In the genomic region with DNA sequence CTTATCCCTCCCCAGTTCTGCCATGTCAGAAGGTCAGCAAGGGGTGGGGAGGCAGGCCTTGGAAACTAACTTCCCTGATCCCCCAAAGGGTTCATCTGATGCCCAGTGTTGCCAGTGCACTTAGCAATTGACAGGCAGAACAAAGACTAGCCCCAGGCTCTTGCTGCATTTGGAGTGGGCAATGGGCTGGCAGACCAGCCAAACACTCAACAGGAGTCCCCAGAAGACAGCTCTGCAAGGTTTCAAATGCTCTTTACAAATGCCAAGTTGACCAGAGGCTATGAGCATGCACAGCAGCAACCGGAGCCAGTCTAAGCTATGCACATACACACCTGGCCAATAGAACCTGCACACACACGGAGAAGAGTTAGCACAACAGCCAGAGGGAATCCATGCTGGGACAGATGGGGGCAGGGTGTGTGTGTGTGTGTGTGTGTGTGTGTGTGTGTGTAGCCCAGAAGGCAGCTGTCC, we compare ENCODE assay signal across 8 mouse cellular contexts. TPM values are rescaled to one million over a fixed set of nuclear protein-coding genes. Genes with fewer than 3 reads are reported as not detected.
DNase-seq lines count a peak whose midpoint lies in the region; ATAC-seq lines count a peak whose summit lies in the region.
"Had no signal": no experiment of that assay in that cellular context is flagged by ENCODE, and none has a peak within 500 bp of the region (broad histone marks: within the 10 kb centered on the region; RNA-seq: fewer than 3 reads in every experiment).

No protein-coding gene starts in this region.

- H3K4me2 ChIP-seq in heart, embryonic 16.5 days (ENCODE audit: low read depth, low read length): no peak overlapping the region
- no peak overlapping the region for H3K4me2 ChIP-seq in kidney, embryonic 16.5 days (replicated peaks; ENCODE audit: low read depth, low read length)

- intact Hi-C loops in heart, postnatal 10 days (cut with DNase I): no loop called here

- no peaks in the 10 kb centered on the region for H3K36me3 ChIP-seq in heart, embryonic 16.5 days (ENCODE audit: control insufficient read depth, insufficient read depth)
- H3K36me3 ChIP-seq in kidney, embryonic 16.5 days (ENCODE audit: insufficient read depth, low read length): no peaks in the 10 kb centered on the region

- no peaks in the 10 kb centered on the region for H3K27me3 ChIP-seq in heart, embryonic 16.5 days (ENCODE audit: control insufficient read depth, insufficient read depth, low read length)
- H3K27me3 ChIP-seq in kidney, embryonic 16.5 days (ENCODE audit: insufficient read depth, low read length): no peaks in the 10 kb centered on the region

- no peak for DNase-seq in heart, postnatal 10 days
- DNase-seq in Muller cell, postnatal 12 days (ENCODE audit: inconsistent ontology term): peak; percentile 27
- DNase-seq in cerebellum, adult 9-10 months: peak; percentile 38
- DNase-seq in spleen, postnatal 36 days (ENCODE audit: low spot score in 2 of 2): no peak
- no peak for DNase-seq in thymus, postnatal 4 days

- WGBS in heart, embryonic 16.5 days: 78% methylated on average over 2 of the region's 2 CpGs
- WGBS in kidney, embryonic 16.5 days: 72% methylated on average over 2 of the region's 2 CpGs

- peak overlapping the region; percentile 87 for H3K27ac ChIP-seq in heart, embryonic 16.5 days (ENCODE audit: low read length)
- peak overlapping the region; percentile 70; the same call in 1 of the 2 replicates for H3K27ac ChIP-seq in kidney, embryonic 16.5 days (ENCODE audit: low read length)

- no peak for ATAC-seq in heart, embryonic 16.5 days (replicated peaks; ENCODE audit: extremely low read depth, insufficient read depth, low FRiP score)
- ATAC-seq in kidney, embryonic 16.5 days (ENCODE audit: low FRiP score, low TSS enrichment): 0 out of 2 replicates have a peak, but pooled peaks have one; percentile 10

- no peaks in the 10 kb centered on the region for H3K9me3 ChIP-seq in heart, embryonic 16.5 days (replicated peaks; ENCODE audit: control insufficient read depth, low read length)
- H3K9me3 ChIP-seq in kidney, embryonic 16.5 days (ENCODE audit: low read length): no peaks in the 10 kb centered on the region

- peak overlapping the region; percentile 36; the same call in 1 of the 2 replicates for H3K9ac ChIP-seq in heart, embryonic 16.5 days (ENCODE audit: low read length)
- no peak overlapping the region for H3K9ac ChIP-seq in kidney, embryonic 16.5 days (replicated peaks; ENCODE audit: low read length)

- H3K4me3 ChIP-seq in heart, embryonic 16.5 days (ENCODE audit: low read length): no peak overlapping the region
- H3K4me3 ChIP-seq in kidney, embryonic 16.5 days (ENCODE audit: low read length): no peak overlapping the region
- H3K4me3 ChIP-seq: myocyte had no signal

- H3K4me1 ChIP-seq in heart, embryonic 16.5 days (ENCODE audit: control insufficient read depth, insufficient read depth, low read length): peaks cover 27% of the 10 kb centered on the region
- H3K4me1 ChIP-seq in kidney, embryonic 16.5 days (ENCODE audit: insufficient read depth, low read length): peaks cover 17% of the 10 kb centered on the region

RNA-seq across cellular contexts. Expression of gene Mgat4a, which starts 27.8 kb away (rescaled TPM):
- 5.0 and 5.3 TPM in 2 replicates for polyA plus RNA-seq in heart, embryonic 16.5 days (2015; fragmentation: Nextera tagmentation; extraction: Ambion mirVana)
- total RNA-seq in heart, postnatal 10 days (2021): 10 to 100 TPM; 17.3 to 18.0 TPM
- 6.7 and 8.3 TPM in 2 replicates for polyA plus RNA-seq in kidney, embryonic 16.5 days (2015; fragmentation: Nextera tagmentation; extraction: Ambion mirVana)

Comparison
In these comparisons a context has a peak if more than half of its experiments do, and no peak if none do; other contexts are left out.
1. DNase-seq: peak in Muller cell, postnatal 12 days (single experiment) and cerebellum, adult 9-10 months (single experiment); none in heart, postnatal 10 days (0 of 2), spleen, postnatal 36 days (0 of 2) and thymus, postnatal 4 days (single experiment).